Mouse (Mus musculus) liver, postnatal 0 days (tissue): ENCODE measurements around the gene Rph3al.

Experiments used
- CTCF ChIP-seq: sonication (generic); IDR thresholded peaks from 2 replicates; pipeline ENCODE4 v1.5.1; 2016; ENCODE audit warnings: antibody characterized with exemption, low read depth
- EP300 ChIP-seq: IDR thresholded peaks from 2 replicates; pipeline ENCODE4 v1.6.1; 2016; ENCODE audit warnings: antibody characterized with exemption, low read depth, mild to moderate bottlenecking

DNA sequence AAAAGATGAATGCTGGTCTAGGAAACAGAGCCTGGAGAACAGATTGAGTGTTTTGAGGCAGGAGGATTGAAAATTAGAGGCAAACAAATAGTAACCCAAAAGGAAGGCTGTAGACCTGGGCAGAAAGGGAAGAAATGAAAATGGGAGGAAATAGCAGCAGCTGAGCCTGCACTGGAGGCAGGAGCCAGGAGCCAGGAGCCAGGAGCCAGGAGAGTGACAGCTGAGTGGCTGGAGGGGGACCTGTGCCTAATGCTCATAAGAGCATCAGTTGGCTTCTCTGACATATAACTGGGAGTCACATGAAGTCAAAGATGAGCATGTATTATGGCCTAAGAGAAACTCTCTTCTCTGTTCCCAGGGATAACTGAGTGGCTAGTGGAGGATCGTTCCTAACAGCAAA lies 66.5 kb downstream of the Rph3al start:
- TF ChIP-seq CTCF, result no peak
- no peak for TF ChIP-seq EP300
